Mouse (Mus musculus) kidney, postnatal 14 days (tissue): ENCODE data around the gene Chd9.

Source experiments
- DNase-seq: peaks from one replicate; pipeline ENCODE4 v3.0.0; 2022; ENCODE audit warnings: mixed read lengths

Chd9 gene

DNA sequence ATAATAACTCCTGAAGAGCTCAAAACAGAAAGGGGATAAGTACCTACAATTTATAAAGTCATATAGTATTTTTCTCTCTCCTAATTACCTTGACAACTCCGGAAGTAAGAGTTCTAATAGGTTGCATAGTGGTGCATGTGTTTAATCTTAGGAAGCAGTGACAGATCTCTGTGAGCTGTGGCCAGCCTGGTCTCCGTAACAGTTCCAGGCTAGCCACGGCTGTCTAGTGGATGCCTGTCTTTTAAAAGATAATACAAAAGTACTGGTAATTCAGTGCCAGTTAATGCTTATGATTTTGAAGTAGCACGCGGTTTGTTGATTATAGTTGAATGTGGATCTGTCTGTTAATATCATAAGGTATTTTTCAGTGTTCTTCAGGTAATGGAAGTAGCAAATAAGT, 151.1 kb downstream of the Chd9 start:
- DNase-seq: no peak

DNA sequence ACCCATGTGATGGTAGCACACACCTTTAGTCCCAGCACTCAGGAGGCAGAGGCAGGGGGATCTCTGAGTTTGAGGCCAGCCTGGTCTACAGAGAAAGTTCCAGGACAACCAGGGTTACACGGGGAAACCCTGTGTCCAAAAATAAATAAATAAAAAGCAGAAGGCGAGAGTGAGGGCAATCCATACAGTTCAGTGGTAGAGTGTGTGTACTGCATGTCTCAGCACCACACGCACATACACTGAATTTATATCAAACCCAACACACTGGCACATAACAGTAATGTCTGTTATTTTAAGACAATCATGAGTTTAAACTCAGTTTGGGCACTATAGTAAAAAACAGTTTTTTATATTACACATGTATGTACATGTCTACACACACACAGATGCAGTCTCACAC, 153.9 kb downstream of the Chd9 start:
- DNase-seq: no peak

DNA sequence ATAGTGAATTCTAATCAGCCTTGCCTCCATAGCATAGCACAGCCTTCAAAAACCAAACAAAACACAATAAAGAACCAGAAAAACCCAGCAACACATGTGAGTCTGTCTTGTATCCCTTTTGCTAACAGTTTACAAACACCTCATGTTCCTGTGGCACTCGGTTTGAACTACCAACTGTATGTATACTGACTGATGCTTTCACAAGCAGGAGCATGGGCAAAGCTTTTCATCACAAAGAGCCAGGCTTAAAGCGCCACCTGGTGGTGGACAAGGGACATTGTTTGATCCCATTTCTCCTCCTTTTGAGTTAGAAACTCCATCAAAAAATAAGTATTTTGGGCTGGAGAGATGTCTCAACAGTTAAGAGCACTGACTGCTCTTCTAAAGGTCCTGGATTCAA, 191.6 kb downstream of the Chd9 start:
- peak; percentile 60 for DNase-seq

GRCm38 (mm10) chr8:91034417-91034816, 206.3 kb downstream of the Chd9 start:
- DNase-seq: no peak

DNA sequence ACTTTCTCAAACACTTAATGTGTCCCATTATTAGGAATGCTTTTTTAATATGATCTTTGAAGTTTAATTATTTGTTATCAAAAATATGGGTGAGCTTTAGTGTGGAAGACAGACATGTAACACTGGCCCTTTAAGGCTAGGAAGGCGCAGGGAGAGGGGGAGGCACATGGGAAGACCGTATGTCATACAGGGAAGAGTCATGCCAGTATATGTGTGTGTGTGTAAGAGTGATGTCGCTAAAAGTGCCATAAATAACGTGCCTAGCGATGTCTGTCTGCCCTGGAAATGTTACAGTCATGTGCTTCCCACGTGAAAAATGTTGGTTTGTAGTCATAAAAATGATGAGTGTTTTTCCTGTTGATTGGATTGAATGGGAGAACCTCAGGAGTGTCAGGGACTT, 208.8 kb downstream of the Chd9 start:
- peak; percentile 11 for DNase-seq

GRCm38 (mm10) chr8:91038637-91039036, 210.5 kb downstream of the Chd9 start:
- DNase-seq: no peak

DNA sequence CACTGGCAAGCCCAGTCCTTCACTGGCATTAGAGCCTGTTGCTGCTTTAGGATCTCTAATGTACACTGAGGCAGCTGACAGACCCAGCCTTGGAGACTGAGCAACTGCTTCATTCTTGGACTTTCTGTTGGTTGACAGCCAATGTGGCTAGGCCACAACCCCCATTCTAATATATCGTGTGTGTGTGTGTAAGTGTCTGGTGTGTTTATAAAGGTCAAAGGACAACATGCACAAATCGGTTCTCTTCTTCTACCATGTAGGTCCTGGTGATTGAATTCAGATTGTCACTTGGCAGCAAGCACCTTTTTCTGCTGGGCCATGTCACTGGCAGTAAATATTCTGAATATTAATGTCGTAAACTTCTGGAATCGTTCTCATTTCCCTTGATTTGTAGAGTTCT, 218.2 kb downstream of the Chd9 start:
- peak; percentile 29 for DNase-seq

GRCm38 (mm10) chr8:91051037-91051436, 222.9 kb downstream of the Chd9 start:
- peak; percentile 86 for DNase-seq

DNA sequence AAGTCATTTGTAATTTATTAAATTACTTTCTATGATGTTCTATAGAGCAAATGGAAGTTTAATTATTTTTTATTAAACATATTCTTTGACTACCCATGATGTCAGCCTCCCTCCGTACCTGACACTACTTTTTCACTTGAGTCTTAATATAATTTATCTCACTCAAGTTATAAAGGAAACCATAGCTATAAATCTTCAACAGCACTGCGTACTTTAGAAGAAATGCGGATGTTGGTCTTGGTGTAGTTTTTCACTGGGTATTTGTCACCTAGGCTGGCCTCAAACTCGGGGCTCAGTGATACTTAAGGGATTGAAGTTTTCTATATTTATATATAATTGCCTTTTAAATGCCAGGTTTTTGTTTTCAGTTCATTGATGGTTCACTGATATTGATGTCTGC, 226.3 kb downstream of the Chd9 start:
- no peak for DNase-seq

DNA sequence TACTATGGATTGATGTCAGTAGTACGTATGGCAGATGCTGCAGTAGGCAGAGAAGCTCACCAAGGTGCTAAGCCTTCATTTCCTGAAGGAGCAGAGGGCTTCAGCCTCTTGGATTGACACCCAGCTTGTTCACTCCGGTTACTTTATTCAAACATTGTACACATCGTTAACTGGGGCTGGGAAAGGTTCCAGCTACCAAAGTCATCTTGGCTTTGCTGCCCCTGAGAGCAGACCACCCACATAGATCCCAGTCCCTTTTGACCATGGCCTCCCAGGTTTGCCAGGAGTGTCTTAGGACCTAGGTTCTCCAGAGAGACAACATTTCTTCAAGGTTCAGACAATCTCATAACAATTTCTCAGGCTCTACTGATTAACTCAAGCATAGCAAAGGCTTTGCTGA, 228.7 kb downstream of the Chd9 start:
- DNase-seq: no peak

DNA sequence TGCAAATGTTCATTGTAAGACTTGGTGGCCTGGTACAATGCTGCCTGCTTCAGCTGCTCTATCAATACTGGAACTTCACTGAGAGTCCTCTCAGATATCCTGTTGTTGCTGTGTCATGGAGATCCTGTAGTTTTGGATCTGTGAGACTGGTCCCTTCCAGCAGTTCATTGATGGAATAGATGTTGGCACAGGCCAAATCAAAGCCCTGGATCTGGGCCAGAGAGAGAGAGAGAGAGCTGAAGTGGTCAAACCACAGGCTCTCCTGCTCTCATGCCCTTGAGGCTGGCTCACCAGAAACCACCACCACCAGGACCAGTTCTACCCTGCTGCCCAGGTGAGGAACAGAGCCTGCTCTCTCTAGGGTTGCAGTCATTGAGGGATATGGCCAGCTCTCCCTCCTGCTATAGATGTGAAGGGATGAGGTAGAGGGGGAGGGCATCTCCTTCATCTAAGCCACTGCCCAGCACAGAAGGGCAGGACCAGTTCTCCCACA, 231.0 kb downstream of the Chd9 start:
- no peak for DNase-seq

GRCm38 (mm10) chr8:91059884-91060510, 231.8 kb downstream of the Chd9 start:
- peak; percentile 52 for DNase-seq

- no peak for DNase-seq
Observed at GRCm38 (mm10) chr8:91060555-91061471, 232.7 kb downstream of the Chd9 start.

- no peak for DNase-seq
Observed at GRCm38 (mm10) chr8:91065179-91065578, 237.0 kb downstream of the Chd9 start.

DNA sequence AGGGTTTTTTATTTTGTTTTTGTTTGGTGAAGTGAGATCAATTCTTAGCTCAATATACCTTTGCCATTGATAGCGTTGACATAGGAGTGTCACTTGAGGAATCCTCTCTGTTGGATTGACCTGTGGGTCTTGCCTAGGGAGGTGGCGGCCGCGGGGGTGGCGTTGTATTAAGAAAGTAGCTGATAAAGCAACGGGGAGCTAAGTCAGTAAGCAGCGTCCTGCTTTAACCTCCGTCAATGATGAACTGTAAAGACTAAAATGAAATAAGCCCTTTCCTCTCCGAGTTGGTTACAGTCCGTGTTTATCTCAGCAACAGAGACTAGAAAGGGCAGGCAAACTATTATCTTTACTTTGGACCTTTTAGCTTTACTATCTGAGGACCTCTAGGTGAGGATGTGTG, 241.3 kb downstream of the Chd9 start:
- DNase-seq: peak; percentile 24

DNA sequence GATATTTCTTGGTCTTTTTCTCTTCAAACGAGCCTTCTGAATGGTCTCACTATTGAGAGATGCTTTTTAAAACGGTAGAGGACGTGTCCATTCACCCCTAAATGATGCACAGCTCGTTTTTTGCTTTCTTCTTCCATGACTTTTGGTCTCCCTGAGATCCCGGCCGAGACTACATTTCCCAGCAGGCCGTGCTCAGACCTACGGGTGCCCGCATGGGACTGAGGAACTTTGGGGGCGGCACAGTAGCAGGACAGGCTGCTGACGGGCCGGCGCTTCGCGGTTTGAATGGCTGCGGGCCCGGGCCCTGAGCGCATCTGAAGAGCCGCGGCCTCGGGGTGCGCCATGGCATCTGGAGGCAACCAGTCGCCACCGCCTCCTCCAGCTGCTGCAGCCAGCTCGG, 241.7 kb downstream of the Chd9 start, which contains the start of gene Rbl2:
Gene Rbl2, plus strand, starts transcription at position 224 of the 400 bp plus-strand sequence.
- DNase-seq: peak; percentile 96

DNA sequence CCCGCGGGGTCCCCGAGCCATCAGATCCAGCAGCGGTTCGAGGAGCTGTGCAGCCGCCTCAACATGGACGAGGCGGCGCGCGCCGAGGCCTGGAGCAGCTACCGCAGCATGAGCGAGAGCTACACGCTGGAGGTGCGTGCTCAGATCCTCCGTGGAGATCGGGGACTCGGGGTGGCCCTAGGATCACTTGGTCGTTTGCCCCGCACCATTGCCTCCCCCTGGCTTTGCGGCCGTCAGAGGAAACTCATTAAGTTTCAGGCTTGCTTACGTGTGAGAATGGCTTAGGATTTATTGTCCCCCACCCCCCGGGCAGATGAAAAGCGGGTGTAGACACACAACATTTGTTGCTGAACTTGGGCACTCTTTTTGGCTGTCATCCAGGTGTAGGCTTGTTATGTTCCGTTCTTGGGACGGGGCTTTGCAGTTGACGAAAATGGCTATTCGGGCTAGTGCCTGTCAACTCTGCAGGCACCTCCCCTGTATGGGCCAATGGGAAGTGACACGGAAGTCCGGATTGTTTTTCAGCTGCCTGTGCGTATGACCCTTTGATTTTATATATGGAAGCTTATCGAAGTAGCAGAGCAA, 242.2 kb downstream of the Chd9 start:
- DNase-seq: peak; percentile 92

DNA sequence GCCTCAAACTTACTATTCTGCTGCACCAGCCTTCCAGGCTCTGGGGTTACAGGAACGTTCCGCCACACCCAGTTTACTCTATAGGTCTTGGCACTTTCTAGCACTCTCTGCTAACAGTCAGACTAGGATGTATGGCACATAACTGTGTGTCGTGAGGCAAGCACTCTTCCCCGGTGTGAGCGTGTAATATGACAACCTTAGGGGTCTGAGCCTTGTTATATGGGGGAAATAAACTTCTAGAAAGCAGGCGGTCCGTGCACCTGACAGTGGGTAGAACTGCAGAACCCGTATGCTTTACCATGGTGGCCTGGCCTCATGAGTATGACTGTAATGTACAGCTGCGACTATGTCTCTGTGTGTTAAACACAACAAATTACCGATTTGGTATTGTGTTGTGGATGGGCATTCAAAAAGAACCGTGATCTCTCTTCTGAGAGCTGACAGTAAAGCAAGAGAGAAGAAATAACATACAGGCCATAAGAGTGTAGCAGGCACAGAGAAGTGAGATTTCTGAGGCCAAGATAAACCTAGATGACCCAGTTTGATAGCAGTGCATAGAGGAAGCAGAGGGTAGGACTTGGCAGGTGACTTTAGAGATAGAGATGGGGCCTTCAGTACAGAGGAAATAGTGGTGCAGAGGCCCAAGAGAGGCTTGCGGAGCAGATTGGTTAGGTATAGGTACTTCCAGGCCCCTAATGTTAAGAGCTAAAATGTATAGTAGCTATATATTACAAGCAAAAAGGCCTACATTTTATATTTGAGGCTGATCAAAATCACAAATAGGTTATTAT, 249.1 kb downstream of the Chd9 start:
- DNase-seq: no peak

- no peak for DNase-seq
Observed at GRCm38 (mm10) chr8:91079678-91080077, 251.5 kb downstream of the Chd9 start.

- DNase-seq: no peak
Observed at GRCm38 (mm10) chr8:91081911-91082310, 253.8 kb downstream of the Chd9 start.

DNA sequence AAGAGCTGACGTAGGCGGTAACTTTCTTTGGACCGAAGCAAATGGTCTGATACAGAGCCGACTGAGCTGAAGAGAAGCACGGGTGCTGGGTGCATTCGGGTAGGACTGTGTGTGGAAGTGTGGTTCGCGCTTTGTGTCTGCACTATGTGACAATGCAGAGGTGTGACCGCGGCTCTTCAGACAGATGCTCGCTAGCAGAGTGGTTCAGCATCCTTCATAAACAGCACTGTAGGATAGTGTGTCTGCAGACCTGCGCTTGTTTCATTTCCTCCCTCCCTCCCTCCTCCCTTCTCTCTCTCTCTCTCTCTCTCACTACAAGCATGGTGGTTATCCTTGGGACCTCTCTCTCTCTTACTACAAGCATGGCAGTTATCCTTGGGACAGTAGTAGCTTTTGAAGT, 254.3 kb downstream of the Chd9 start:
- DNase-seq: no peak

DNA sequence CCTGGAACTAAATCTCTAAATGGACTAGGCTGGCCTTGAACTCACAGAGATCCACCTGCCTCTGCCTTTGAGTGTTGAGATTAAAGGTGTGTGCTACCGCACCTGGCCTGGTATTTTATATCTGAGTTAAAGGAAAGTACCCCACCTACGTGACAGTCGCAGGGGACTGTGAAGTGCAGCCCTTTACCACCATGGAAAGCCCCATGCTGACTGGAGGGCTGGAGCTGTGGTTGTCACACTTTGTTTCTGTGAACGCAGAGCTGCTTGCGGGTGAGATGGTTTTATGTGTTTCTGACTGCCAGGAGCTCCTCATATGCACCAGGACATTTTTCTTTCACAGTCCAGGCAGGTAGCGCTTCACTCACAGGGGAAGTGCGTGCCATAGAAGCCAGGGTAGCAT, 260.3 kb downstream of the Chd9 start:
- DNase-seq: no peak

DNA sequence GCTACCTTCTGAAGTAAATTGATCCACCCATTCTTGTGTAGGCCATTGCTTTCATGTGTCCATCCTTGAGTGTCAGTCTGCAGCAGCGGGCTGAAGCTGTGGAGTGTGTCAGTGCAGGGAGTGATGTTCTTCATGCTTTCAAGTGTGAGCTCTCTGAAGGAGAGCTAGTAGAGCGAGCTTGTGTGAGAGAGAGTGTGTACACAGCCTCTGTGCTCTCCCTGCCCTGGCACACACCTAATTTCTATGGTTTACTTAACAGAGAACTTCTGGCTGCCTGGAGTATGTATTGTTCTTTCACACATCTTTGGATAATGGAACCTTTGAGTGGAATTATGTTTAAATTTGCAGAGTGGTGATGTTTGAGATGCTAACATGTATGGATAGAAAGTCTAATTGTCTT, 261.4 kb downstream of the Chd9 start:
- DNase-seq: no peak
